Mouse (Mus musculus) liver, embryonic 14.5 days (tissue): ENCODE data around the gene Gpr4.

Experiments used
- CTCF ChIP-seq: IDR thresholded peaks from 2 replicates; pipeline ENCODE4 v1.5.1; 2016; ENCODE audit warnings: antibody characterized with exemption, low read depth, control low read depth
- EP300 ChIP-seq: IDR thresholded peaks from 2 replicates; pipeline ENCODE4 v1.6.1; 2016; ENCODE audit warnings: antibody characterized with exemption, low read depth

GRCm38 (mm10) chr7:19245083-19245482, 32.7 kb downstream of the Gpr4 start:
- no peak for TF ChIP-seq CTCF
- no peak for TF ChIP-seq EP300
